Mouse (Mus musculus): ENCODE measurements around the gene Sec61b. TPM values are rescaled to one million over a fixed set of nuclear protein-coding genes. Genes with fewer than 3 reads are reported as not detected.
A peak's percentile ranks its signal among the peaks of the same experiment; 100 is the strongest.

Gene Sec61b
- 10 to 100 TPM; 30.6 to 84.1 (median 36.1) TPM for total RNA-seq (2022)

DNA sequence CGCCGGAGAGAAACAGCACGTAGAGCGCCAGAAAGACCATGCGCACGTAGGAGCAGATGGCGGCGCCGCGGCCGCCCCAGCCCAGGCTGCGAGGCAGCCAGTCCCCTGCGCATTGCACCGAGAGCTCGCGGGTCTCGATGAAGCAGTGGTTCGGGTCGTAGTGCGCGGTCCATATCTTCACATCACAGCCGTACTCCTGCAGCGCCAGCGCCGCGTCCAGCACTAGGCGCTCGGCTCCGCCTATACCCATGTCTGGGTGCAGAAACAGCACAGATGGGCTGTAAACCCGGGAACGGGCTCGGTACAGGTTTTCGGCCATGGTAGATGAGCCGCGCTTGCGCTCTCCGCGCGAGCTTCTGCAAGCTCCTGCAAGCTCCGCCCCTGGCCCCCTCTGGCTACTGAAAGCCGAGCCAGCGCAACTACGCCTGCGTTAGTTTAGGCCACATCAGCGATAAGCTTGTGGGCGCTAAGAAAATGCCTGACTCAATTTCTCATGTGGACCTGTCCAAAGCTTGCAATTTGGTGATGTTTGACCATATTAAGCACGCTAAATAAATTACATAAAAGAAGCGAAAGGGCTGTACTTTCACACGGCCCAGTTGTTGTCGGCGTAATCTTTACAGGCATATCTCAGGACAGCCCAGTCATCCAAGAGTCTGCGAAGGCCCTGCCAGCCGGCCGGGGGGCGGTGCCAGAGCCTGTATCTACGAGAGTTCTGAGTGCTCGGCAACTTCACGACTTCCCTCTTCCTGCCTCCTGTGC lies at the start of gene Sec61b, which contains the start of gene Alg2:
TSS of gene Sec61b (plus strand) at position 691 of the 762 bp plus-strand sequence.
TSS of gene Alg2 (minus strand) at position 366 of the 762 bp plus-strand sequence.
- DNase-seq (ENCODE audit: low spot score in 2 of 2), result peak; percentile 96 to 98

DNA sequence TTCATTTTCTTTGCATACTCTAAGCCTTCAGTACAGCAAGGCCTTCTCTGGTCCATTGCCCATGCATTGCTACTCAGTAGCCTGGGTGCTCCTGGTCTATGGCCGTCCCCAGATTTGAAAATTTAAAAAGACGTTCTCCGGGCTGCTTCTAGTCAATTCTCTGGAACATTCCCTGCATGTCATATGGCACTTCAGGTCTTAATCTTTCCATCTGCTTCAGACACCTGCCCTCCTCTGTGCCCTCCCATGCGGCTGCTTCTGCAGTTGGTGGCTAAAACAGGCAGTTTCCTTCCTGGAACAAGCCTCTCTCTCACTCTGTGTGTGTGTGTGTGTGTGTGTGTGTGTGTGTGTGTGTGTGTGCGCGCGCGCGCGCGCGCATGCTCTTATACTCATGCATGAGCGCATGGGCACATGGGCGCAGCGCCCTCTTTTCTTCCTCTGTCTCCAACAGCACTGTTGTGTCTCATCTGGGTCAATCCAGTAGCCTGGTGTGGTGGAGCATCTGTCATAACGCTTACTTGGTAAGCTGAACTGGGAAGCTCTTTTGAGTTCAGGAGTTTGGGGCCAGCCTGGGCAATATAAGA lies 49.1 kb upstream of the Sec61b start:
- DNase-seq (ENCODE audit: low spot score in 2 of 2), result no peak

DNA sequence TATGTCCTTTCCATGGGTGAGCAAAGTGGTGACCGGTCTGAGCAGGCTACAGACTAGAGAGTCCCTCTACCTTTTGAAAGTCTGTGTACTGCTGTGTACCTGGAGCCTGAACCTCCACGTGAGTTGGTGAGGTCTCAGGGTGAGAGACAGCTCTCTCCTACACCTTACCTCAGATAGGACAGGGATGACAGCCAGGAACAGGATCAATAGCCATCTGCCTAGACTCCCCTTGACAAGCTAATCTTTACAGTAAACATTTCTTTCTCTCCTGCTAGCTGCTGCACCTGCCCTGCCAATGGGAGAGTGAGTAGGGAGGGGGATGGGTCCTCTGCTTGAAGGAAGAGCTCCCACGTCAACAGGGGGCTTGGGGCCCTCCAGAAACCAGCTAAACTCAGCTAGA lies 46.9 kb upstream of the Sec61b start:
- DNase-seq (ENCODE audit: low spot score in 2 of 2), result no peak

DNA sequence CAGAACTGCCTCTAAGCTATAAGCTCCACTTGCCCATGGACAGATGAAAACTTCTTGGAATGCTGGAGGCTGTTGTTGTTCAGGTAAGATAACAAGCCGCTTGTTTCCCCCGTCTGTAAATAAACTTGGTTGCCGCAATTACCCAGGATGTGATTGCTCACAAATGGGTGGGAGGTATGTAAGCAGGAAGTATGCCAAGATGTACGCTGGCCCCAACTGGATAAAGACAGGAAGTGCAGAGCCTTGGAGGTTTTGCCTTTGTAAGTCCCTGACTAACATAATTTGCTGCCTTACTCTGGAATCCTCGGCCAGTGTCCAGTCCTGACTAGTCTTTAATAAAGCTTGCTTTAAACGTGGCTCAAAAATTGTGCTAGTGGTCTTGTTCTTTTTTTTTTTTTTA lies 43.9 kb upstream of the Sec61b start:
- DNase-seq (ENCODE audit: low spot score in 2 of 2), result no peak

DNA sequence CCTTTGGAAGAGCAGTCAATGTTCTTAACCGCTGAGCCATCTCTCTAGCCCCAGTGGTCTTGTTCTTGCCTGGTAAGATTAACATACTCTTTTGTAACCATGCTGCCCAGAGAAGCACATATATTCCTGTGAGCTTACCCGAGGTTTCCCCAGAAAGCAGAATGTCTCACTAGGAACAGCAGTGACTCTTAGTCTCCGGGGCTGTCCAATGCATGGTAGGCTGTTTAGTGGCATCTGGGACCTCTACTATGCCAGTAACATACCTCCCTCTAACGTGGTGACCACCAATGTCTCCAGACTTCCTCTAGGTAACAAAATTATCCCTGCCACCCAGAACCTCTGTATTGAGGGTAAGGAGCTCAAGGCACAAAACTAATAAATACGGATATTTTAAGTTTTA lies 43.4 kb upstream of the Sec61b start:
- no peak for DNase-seq (ENCODE audit: low spot score in 2 of 2)

DNA sequence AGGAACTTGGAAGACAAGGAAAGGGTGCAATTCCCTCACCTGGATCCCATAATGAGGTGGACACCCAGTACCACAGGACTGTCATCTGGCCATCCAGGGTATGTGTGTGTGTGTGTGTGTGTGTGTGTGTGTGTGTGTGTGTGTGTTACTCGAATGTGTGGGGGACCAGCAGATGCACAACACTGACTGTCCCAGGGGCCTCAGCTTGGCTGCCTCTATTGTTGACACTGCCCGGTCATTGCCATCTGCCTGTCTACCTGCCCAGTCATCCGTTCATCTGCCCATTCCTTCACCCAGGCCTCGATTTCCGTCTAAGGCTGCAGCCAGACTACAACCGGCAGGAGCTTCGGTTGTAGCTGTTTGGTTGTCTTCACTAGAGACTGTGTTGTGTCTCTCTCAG lies 41.7 kb upstream of the Sec61b start:
- no peak for DNase-seq (ENCODE audit: low spot score in 2 of 2)

- no peak for DNase-seq (ENCODE audit: low spot score in 2 of 2)
These were observed 39.3 kb upstream of the Sec61b start for GRCm38 (mm10) chr4:47435131-47435530.

DNA sequence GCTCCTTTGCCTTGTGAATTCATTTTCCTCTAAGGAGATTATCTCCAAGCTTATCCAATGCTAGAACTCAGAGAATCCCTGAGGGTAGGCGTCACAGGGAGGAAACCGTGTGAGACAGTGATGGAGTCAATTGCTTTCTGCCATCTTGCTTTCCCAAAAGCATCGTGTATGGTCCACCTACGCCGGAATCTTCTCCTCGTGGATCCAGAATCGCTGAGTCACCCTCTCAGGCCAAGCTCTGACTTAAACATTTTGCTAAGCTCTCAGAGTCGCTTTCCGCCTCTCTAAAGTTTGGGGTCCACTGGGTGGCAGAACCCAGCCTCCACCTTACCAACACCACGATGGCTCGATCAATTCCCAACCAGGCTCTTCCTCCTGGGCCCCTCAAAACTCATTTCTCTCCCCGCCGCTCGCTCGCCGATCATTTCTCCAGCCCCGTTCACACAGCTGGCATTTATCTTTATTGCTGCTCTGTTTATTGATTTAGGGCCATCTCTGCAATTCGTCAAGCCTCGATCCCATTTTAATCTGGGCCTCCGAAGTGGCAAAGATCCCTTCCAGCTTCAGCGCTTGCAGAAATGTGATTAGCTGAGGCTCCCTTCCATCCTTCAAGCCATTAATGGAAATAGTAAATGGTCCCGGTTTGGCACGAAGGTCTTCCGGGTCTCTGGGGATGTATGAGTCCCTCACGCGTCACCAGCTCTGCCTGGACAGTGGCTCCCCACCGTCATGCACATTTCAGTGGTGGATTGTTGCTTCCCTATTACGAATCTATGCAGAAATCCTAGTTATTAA lies 38.7 kb upstream of the Sec61b start:
- no peak for DNase-seq (ENCODE audit: low spot score in 2 of 2)

DNA sequence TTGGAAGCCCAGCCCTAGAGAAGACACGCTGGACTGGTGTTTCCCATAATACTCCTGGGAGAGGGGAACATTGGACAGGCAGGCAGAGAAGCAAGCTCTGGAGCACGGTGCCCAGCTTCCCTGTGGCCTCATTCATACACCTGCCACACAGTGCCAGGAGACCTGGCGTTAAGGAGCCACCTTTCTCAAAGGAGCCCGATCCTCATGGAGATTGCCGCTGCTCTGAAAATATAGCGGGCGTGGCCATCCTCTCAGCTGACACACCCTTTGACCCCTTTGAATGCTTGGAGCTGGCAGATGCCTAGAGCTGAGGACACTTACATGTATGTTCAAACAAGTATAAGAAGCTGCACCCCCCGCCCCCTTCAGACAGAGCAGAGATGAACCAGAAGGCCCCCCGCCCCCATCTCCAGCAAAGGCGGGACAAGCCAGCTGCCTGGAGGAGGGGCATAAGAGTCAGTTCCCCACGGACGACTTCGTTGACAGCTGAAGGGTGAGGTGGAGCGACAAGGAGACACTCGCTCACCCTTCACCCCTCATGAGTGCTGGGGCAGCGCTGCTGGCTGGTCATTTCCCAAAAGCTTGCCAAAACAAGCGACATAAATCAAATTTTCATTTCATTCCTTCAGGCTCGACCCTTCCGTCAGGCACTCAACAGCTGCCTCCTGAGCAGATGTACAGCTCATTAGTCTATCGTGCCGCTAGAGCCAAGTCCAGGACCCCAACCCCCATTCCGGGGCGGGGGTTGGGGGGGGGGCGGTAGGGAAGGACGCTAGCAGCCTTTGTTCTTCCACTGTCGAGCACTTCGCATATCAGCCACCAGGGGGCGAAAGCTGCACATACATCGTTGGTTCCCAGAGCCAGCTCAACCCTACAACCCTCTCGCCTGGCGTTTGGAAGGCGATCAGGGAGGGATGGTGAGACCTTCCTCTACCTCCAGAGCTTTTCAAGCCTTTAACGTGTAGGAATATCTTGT lies 36.8 kb upstream of the Sec61b start:
- DNase-seq (ENCODE audit: low spot score in 2 of 2), result peak; percentile 64 to 73

DNA sequence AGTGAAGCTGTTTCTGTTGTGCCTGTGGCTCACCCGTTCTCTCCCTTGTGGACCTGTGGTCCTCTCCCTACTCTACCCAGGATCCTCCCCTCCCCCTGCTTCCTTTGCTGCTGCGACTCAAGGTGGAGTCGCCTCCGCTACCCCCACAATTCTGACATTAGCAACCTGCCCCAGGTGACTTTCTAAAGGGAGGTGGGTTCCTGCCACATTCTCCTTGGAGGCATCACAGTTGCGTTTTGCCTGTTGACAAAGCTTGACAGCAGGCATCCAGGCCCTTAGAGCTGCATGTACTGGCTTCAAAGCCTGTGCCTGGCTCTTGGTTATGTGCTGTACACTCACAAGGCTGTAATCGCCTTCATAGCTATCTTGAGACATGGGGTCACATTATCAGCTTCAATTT lies 35.5 kb upstream of the Sec61b start:
- no peak for DNase-seq (ENCODE audit: low spot score in 2 of 2)

DNA sequence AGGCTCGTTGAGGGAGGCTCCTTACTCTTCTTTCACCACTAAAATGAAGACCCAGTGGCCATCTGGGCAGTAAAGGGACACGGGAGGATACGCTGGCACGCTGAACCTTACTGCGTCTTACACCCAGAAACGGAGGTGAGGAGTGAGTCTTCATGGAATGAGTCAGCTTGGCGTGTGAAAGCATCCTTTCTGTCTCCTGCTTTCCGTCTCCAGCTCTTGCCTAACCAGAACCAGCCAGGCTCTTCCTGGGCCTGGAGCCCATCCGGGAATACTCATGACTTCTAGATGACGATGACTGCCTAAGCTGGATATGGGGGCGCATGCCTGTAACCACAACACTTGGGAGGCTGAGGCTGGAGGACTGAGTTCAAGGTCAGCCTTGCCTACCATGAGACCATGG lies 33.5 kb upstream of the Sec61b start:
- DNase-seq (ENCODE audit: low spot score in 2 of 2), result no peak

DNA sequence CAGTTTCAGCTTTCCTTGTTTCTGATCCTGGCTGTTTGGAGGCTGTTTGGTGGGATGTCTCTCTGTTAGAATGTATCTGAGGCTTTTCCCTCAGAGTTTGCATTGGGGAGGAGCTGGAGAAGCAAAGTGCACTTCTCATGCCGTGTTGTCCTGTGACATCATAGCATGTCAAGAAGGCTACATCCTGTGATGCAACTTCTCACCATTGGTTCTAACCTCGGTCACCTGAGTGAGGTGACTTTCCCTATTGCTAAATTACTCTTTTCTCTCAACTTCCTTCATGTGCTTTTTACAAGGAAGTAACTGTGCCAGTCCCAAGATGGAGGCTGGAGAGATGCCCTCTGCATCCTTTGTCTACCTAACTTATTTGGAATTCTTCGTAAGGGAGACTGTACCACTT lies 25.9 kb upstream of the Sec61b start:
- DNase-seq (ENCODE audit: low spot score in 2 of 2), result no peak

DNA sequence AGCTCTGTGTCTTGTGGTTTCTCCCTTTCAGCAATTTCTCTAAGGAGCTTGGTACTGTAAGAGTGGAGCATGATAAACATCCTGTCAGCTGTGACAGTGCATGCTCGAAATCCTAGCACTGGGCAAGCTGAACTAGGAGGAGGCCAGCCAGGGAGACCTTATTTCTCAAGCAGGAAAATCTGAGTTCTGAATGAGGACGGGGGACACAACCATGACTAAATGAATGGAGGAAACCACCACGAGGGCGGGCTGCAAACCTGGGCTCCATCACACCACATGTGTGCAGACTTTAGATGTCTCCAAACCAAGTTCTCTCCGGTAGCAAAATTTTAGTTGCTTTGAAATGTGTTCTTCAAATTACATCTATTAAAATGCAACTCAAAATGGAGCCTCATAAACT lies 25.3 kb upstream of the Sec61b start:
- DNase-seq (ENCODE audit: low spot score in 2 of 2), result no peak

- no peak for DNase-seq (ENCODE audit: low spot score in 2 of 2)
These were observed 24.6 kb upstream of the Sec61b start for GRCm38 (mm10) chr4:47449586-47450522.

DNA sequence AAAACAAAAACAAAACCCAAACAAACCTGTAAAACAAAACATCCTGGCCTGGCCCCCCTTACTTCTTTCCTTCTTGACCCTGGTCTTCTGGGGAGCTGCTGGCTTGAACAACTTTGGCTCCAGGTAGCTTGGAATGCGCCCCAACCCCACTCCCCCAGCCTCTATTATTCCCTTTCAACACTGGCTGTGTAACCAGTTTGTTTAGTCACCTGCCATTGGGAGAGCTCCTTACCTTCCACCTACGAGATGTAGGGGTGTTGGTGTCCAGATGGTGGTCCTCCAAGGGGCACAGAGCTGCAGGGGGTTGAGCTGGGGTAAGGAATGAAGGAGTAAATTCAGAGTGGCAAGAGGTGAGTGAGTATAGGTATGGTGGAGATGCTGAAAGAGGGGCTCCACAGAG lies 7.3 kb upstream of the Sec61b start:
- no peak for DNase-seq (ENCODE audit: low spot score in 2 of 2)

- DNase-seq (ENCODE audit: low spot score in 2 of 2), result no peak
These were observed 881 bp upstream of the Sec61b start for GRCm38 (mm10) chr4:47473586-47473967.

DNA sequence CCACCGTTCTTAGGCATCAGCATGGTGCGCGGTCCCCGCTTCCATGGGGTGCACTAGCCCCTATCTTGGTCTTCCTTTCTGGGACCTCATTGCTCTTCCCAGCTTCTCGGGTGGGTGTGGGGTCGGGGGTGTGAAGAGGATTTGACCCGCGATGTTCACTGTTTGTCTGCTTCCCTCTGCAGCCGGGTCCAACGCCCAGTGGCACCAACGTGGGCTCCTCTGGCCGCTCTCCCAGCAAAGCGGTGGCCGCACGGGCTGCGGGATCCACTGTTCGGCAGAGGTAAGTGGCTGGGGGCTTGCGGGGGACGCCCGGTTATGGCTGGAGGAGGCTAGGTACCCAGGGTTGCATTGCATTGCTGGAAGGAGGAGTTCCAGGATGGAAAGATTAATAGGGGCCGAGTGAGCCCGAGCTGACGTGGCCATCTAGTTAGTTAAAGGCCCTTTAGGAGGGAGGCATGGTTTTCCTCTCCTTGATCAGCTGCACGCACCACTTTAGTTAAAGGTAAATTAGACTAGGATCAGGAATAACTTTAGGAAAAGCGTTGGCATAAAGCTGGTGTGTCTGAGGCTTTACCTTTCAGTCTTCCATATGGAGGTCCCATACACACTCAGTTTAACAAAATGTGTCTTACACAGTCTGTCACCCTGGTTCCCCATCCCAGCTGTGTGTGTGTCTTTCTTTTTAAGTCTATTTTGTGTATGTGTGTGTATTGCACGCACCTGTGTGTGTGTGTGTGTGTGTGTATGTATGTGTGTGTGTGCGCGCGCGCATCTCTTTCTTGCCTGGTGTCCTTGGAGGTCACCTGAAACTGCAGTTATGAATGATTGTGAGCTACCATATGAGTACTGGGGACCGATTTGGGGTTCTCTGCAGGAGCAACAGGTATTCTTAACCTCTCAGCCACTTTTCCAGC lies 529 bp downstream of the Sec61b start:
- DNase-seq (ENCODE audit: low spot score in 2 of 2), result no peak

GRCm38 (mm10) chr4:47477539-47477938 lies 3.1 kb downstream of the Sec61b start:
- DNase-seq (ENCODE audit: low spot score in 2 of 2), result no peak

GRCm38 (mm10) chr4:47480095-47480494 lies 5.6 kb downstream of the Sec61b start:
- DNase-seq (ENCODE audit: low spot score in 2 of 2), result no peak

Measured in gastrocnemius, adult 8-10 months (tissue).